Mouse (Mus musculus) cerebellum, postnatal 36 days (tissue): ENCODE measurements at regions not wholly inside any gene's neighbourhood (a gene's known extent, or its start where the extent isn't known, plus 50 kb on each side); places are given as distances from the start of the nearest gene placed in this dataset.
"Not testable (repeated sequence)": the region's sequence is repeated elsewhere in the genome, so short reads cannot be mapped to it uniquely, and the experiment has no call there.

Experiments used
- DNase-seq, 2 experiments: peaks; one replicate each; pipeline ENCODE4 v3.0.0; 2021 to 2022; ENCODE audit warnings: mixed read lengths in 2 of 2

DNA sequence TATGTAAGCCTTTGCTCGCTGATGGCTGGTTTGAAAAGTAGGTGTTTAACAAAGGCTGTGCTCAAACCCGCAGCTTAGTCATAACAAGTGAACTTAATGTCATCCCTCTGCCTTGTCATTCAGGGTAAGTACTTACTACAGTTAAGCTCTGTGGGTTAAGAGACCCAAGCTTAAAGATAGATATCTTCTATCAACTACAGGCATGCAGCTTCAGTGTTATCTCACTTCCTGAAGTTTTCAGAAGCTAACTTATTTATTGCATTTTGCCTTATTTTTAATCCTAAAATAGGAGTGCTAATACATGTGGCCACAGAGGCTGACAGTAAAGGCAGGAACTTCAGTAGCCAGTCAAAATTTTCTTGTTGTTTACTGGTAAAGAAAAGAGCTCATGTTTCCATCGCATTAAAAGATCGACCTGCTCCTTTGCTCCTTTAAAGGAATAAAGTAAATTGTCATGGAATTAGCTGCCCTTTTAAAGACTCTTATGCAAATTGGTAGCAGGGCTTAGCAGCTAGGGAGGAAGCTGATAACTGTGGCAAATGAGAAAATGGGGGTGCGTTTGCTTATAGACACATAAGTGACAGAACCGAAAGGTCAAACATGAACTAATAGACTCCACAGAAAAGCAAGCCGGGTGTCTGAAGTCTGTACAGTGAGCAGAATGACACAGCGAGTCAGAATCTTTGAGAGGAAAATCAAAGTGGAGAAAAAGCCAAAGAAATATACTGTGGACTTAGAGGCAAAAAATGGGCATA, 55.9 kb upstream of the Inpp4b start:
- DNase-seq, result no peak

DNA sequence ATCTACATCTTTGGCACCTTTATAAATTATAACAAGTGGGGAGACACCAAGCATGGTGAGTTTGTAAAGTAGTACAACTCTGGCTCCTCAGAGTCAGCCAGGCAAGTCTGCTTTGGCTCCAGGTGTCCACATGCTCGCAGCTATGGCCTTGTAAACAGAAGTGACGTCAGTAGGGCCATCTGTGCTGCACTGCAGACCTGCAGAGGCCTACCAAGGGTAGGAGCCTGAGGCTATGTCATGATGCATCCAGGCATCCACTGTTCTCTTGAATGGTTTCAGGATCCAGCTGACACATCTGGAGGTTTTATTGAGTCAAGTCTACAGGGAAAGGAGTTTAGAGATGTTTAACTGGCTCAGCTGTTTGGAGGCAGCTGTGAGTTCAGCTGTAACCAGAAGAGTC, 82.3 kb upstream of the Inpp4b start:
- DNase-seq, result no peak

DNA sequence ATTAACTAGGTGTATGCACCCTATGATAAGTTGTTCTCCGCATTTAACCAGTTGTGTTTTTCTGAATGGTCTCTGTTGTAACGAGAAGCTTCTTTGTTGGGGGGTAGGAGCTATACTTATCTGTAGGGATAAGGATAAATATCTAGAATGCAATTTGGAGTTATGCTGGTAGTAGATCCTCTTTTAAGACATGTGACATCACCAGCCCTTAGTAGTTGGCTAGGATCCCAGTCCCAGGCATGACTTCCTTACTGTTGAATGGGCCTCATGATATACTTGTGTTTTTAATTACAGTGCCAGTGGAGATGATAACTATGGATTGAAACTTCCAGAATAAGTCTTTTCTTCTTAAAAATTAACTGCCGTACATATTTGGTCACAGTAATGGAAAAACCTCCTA, 118.5 kb upstream of the Inpp4b start:
- DNase-seq, result no peak

DNA sequence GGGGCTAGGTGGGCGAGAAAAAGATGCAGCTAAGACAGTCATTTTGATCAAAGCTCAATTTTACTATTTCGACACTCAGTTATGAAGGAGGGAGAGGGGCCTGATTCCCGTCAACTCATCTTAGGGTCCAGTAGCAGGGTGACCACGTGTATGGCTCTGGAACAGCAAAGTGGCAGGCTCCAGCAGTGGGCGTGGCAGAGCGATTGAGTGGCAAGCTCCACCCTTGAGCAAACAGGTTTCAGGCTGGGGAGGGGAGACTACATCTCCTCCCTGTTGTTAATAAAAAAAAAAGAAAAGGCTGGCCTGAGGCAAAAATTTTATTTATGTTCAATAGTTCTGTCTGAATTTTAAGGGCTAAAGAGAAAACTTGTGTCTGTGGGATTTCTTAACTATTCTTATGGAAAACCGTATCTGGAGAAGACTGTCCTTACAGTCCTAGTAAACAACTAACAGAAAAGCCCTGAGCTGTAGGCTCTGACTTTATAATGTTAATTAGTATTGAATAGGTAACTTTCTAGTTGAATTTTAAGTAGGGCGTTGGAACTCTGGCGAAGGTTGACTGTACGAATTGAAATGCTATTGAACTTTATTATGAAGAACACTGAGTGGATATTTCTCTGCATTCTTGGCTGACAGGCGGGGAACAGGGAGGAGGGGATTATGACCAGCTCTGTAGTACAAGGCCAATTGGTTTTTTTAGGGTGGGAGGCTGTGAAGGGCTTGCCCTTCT, 155.1 kb upstream of the Inpp4b start:
- not testable (repeated sequence) for DNase-seq

DNA sequence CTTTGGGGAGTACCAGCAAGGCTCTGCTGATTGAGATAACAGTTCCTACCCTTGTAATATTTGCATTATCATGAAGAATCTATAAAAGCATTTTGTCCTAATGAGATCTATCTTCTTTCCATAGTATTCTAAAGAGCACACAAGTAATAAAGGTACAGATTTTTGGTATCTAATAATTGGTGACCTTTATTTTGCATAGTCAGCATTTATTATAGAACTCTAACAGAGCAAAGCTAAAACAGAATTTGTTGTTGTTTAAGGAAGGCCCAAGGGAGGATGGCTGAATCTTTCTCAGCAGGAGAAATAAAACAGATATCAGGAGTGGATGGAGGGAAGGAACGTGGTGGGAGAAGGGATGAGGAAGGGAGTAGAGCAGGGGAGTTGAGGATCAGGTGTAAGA, 160.8 kb upstream of the Usp38 start:
- DNase-seq, result no peak

DNA sequence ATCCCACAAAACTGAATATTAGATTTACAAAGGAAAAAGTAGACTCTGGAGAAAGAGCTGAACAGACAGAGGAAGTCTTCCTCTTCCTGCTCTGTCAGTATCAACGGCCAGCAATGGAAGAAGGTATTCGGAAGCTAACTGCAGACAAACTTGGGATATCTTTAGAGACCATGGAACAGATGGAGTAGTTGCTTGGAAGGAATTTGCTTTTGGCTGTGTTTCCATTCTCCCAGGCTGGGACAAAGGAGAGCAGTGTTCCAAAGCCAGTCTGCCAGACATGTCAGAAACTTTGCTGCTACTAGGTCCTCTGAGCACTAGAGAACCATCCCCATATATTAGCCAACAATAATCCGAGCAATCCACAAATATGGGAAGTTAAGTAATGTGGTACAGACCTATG, 132.5 kb upstream of the Usp38 start:
- DNase-seq, result no peak

DNA sequence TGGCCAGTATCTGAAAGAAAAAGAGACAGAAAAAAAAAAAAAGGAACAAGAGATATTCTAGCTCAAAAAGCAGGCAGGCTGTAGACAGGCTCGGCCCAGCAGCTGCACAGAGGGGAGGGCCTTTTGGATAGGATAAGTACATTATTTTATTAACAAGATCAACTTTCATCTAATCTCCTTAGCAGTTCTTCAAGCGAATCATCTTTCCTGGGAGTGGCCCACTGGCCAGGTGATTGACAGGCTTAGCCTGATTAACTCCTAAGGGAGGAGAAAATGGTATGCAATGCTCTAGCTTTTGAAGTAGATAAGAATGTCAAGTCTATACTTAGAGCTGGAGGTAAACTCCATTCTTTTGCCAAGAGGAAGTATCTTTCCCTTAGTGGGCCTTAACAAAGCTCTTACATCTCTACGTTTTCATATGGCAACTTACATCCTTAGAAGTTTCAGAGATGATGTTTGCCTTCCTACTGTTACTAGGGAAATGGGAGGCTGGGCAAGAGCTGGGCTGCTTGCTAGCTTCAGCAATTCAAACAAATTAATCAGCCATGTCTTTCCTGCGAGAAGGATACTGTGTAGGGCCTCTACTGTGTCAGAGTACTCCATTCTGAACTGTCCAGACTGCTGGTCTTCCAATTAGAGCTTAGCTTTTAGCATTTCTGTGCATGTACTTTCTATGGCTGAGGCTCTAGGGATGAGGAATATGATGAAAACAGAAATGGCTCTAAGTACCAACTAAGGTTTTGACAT, 92.2 kb upstream of the Usp38 start:
- DNase-seq, result no peak

DNA sequence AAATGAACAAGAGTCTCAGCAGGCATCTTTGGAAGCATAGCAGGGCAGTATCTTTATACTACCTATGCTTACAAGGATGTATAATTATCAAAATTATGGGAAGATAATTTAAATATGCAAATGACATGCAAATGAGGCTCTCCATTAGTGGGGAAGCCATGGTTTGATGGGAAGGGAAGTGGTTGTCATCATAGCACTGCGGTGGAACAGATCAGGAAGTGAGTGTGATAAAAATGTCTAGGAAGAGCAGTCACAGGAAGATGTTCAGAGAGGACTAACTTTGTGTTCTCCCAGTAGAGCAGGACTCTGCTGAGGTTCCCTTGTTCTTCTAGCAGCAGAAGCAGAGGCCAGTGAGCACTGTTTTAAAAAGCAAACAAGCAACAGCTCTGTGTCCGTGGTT, 84.2 kb upstream of the Usp38 start:
- DNase-seq, result no peak

DNA sequence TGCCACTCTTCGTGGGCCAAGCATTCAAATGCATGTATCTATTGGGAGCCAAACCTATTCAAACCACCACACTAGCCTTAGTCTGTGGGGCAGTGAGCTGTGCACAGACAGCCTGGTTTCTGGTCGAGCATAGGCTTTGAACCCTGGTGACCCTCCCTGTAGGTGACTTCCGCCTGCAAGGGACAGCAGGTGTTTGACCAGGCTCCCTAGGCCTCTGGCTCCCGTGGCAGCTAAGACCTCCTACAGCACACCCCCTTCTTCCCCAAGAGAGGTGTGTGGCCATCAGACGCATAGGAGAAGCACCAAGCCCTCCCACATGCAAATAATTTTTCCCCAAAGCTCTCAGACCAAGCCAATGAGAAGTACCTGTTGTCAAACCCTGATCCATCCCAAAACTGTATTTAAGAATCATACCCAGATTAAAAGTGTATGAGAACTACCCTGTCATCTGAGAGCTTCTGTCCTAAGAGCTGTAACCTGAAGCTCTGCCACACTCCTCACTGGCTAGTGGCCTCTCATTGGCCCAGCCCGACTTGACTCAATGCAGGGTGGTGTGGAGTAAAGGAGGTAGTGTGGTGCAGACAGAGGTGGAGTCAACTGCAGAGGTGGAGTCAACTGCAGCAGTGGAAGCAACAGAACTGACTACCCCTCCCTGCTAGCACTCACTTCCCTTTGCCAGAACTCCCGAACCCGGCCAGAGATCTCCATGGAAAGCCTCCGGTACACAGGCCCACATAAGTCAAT, 82.5 kb upstream of the Usp38 start:
- DNase-seq, result no peak

DNA sequence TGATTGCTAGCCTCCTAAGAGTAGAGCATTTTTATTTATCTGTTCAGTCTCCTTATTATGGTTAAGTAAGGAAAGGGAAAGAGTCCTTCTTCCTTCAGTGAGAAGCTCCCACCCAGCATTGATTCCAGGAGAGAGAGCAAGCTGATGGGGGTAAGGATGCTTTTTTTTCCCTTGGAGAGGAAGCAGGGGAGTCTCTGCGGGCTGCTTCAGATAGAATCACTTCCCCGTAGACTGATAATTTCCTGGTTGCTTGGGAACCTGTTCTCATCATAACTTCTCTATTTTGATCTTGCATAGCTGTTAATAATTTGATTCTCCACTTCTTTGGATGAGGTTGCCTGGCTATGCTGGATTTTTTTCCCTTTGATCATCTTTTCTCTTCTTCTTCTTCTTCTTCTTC, 80.5 kb upstream of the Usp38 start:
- DNase-seq, result no peak

DNA sequence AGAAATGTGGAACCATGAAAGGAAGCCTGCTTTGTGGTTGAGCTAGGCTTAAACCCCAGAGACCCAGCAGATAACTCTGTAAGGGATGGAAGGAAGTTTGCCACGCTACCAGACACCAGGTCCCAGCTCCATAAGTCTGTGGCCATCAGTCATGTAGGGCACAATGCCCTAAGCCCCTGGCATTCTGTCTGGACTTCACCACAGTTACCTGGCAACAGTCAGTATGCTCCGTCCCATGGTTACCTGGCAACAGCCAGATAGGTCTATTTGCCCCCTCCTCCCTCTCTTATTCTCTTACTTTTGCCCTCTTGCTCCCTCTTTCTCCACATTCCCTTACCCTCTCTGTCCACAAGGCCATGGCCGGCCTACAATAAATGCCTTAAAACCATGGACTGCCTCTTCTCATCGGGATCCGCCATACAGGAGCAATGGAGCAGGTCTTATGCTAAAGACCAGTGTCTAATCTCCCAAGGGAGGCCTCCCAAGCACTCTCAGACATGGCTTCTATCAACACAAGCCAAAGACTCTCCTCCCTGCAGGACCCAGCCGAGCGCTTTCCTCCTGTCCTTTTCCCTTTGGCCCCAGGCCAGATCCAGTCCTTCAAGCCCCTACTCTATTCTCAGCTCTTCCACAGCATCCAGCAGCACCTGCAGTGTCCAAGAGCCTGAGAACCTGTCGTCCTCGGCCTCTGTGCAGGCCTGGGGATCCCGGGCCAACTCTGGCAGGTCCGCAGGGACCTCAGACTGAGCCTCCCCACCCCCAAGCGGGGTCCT, 66.3 kb upstream of the Usp38 start:
- peak in 1 of 2 experiments; percentile 3 for DNase-seq

DNA sequence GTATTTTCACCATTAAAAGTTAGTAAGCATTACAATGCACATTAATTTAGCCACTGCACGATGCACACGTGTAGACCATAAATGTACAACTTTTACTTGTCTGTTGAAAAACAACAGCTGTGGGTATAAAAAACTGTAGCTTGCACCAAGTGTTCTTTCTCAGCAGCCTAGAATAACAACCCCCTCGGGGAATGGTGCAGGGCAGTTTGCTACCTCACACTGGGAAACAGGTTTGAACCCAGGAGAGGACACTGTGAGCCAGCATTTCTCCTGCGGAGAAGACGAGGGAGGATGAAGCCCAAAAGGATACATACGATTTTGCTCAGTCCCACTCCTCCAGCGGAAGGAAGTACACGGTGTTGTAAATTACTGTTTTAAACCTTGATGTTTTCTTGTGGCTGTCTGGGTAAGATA, 65.2 kb upstream of the Usp38 start:
- no peak for DNase-seq

DNA sequence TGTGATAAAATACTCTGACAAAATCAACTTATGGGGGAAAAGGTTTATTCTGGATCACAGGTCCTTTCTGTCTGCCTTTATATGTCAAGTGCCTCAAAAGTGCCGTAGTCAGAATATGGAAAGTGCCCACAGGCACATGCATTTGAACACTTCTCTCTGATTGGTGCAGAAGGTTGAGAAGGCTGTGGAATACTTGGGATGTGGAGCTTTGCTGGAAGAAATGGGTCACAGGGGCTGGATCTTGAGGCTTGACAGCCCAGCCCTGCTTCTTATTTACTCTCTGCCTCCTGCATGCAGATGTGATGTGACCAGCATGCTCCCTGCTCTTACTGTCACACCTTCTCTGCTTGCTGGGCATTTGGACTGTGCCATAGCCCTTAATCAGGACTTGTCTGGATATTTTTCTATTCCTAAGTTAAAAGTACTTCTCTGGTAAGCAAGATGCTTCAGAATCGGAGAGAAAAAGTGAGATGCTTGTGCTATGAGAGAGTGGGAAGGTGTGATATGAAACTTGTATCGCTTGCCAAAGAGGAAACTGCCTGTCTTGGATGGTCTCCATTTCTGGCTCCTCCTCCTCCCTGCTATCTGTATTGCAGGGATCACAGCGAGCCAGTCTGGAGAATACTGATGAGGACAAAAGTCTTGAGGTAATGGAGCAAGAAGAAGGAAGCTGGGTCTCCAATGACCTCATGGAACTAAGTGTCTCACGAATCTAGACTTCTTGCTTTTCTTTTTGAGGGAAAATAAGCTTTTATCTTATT, 54.5 kb upstream of the Usp38 start:
- DNase-seq, result no peak

DNA sequence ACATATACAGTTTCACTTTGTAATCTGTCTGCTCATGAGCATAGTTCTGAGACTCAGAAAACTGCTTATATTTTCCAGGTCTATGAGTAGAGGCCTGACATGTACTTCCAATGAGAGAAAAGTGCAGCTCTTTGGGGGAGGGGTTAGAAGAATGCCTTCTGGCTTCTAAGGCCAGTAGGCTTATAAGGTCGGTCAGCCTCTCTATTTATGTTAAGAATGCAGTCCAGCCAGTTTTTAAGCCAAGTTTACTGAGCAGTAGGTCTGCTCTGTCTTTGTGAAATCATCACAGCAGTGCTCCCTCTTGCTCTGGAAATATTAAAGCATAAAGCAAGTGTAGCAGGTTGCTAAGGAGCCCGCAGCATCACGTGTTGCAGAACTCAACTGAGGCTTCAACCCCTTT, 53.8 kb upstream of the Usp38 start:
- DNase-seq, result no peak

DNA sequence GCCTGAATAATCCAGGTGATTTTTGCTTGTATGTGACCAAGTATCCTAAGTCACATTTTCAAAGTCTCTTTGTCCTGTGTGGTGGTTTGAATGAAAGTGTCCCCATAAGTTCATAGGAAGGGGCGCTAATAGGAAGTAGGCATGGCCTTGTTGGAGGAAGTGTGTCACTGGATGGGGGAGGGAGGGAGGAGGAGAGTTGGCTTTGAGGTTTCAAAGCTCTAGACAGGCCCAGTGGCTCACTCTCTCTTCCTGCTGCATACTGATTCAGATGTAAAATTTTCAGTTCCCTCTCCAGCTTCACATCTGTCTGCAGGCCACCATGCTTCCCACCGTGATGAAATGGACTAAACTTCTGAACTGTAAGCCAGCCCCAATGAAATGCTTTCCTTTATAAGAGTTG, 52.0 kb upstream of the Usp38 start:
- DNase-seq, result no peak
